Mouse (Mus musculus): ENCODE measurements around the gene Secisbp2.

DNA sequence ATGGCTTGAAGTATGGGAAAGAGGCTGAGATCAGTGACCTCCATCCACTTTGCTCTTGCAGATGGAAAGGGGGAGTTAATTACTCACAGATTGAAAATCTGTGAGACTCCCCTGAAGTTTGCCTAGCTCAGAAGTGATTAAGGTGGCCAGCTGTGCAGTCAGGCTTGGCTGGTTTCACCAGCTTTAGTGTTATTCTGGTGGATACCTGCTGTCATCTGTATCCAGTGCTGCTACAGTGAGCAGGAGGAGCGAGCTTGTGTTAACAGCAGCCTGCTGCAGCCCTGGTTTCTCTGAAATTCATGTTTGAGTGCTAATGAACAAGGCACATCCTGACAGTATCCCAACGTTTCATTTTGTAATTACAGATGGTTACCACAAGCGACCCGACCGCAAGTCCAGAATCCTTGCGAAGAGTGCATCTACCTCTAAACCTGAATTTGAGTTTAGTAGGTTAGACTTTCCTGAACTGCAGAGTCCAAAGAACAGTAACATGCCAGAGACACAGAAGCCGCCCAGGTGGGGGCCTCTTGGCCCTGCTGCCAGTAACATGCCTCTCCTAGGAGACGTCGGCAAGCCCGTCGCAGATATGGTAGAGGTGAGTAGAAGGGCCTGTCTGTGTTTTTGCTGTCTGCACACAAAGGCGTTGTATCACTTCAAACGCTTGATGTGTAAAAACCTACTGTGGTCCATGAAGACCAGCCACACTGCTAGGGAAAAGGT, 5.2 kb downstream of the Secisbp2 start:
- TF ChIP-seq CTCF (IDR thresholded peaks at IDR 0.05; ENCODE audit: low read depth) (no peak), EP300 (optimal IDR thresholded peaks at IDR 0.05) (no peak)
